Mouse (Mus musculus): ENCODE data around the gene Trarg1.
"Not testable (repeated sequence)": the region's sequence is repeated elsewhere in the genome, so short reads cannot be mapped to it uniquely, and the experiment has no call there.

Gene Trarg1

GRCm38 (mm10) chr11:76679508-76679907 is at the start of gene Trarg1:
Gene Trarg1, plus strand, starts transcription at chr11:76679808.
- not testable (repeated sequence) for DNase-seq (ENCODE audit: low read depth in 1 of 2, low spot score in 2 of 2)

- no peak for DNase-seq (ENCODE audit: low read depth in 1 of 2, low spot score in 2 of 2)
Observed at GRCm38 (mm10) chr11:76630023-76630422, 49.6 kb upstream of the Trarg1 start.

DNA sequence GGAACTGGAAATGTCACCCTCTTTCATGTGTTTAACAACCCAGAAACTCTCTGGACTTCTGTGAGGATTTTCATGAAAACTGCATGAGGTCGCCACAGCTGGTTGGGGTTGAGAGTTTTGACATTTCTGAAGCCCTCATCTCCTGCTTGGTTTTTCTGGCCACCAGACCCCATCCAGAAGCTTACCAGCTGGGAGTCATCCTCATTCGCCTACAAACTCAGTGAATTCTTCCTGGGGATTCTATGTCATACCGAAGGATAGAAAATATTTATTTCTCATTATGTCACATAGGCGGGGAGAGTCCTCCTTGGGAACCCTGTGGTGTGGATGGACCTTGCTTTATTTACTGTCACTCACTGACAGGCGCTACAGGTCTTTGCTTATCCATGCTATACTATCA is 49.1 kb upstream of the Trarg1 start:
- DNase-seq (ENCODE audit: low read depth in 1 of 2, low spot score in 2 of 2): no peak

DNA sequence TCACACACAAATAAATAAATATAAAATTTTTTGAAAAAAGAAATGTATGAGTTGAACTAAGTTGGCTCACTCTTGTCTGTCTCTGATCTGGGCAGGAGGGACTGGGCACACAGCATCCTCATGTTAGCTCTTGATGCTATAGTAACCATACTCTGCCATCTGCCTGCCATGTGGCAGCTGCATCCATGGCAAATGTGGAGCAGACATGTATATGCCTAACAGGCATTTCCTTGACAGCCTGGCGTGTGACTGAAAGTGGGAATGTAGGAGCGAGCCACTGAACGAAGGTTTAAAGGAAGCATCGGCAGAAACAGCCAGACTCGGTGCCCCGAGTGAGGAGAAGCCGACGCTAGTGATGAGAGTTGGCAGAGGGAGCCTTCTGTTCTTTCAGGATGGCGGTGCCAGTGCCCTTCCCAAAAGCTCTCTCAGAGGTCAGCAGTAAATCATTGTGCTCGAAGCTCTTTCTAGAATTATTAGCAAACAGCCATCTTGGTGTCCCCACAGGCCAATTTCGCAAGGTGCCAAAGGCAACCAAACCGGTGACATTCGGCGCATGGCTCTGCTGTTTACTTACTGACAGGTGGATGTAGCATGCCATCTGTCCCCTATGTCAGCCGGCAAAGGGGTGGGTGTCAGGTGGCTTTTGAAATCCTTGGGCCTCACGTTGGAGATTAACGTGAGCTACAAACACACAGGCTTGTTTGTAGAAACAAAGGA is 40.2 kb upstream of the Trarg1 start:
- DNase-seq (ENCODE audit: low read depth in 1 of 2, low spot score in 2 of 2): no peak

DNA sequence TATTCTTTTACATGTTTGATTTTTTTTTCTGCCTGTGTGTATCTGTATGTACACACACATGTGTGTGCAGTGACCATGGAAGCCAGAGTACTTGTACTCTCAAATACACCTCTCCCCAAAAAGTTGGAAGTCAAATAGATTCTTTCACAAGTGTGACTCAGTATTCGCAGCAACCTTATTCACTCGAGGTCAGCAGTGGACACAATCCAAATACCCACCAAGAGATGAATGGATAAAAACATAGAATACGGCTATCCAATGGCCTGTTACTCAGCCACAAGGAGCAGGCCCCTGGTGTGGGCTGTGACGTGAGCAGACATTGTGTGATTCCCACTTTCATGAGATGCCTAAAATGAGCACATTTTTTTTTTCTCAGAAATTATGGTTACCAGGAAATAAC is 39.4 kb upstream of the Trarg1 start:
- DNase-seq (ENCODE audit: low read depth in 1 of 2, low spot score in 2 of 2): no peak

DNA sequence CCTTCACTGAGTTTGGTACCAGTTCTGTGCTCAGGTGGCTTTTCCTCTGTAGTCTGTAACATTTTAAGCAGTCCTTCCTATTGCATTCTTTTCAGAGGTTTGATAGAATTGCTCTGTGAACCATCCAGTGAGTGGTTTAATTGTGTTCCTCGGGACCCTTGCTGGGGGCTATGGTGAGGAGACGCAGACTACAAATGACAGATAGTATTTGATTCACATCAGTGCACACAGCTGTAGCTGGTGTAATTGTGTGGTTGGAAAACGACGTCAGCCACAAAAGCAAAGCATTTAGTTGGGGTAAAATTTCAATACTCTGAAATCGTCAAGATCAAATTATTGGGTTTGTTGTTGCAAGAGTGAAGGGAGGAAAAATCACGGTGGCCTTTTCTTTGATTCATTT is 35.4 kb upstream of the Trarg1 start:
- no peak for DNase-seq (ENCODE audit: low read depth in 1 of 2, low spot score in 2 of 2)

DNA sequence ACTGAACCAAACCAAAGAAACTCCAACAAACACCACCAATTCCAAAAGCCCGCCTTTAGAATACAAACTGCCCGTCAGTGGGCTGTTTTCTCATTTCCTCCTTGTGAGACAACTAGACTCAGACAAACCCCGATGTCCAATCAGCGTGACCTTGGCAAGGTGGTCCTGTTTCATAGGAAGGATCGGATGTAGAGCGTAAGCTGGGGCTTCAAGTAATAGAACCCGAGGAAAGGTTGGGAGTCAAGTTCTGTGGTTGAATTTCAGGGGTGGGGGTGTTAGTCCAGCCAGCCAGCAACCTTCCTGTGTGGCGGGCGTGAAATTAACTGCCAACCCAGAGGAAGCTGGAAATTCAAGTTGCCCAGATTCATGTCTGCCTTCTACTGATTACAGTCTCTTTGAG is 34.6 kb upstream of the Trarg1 start:
- no peak for DNase-seq (ENCODE audit: low read depth in 1 of 2, low spot score in 2 of 2)

- DNase-seq (ENCODE audit: low read depth in 1 of 2, low spot score in 2 of 2): peak in 1 of 2 experiments; percentile 79
Observed at GRCm38 (mm10) chr11:76645955-76646354, 33.7 kb upstream of the Trarg1 start.

- DNase-seq (ENCODE audit: low read depth in 1 of 2, low spot score in 2 of 2): no peak
Observed at GRCm38 (mm10) chr11:76647062-76647461, 32.5 kb upstream of the Trarg1 start.

DNA sequence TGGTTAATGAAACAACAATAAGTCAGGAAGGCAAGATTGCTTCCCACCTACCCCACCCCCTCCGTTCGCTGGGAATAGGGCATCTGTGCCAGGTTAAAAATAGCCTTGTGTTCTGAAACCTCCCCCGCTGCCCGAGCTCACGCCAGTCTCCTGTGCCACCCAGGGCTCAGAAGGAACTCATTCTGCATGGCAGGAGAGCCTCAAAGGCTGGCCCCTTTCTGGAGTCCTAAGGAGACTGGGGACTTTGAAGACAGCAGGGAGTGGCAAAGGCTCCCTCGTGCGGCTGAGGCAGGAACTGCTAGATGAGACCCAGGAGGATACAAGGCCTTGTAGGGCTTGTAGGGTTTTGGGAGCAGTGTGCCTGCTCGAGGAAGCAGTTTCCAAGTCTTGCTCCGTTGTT is 32.1 kb upstream of the Trarg1 start:
- DNase-seq (ENCODE audit: low read depth in 1 of 2, low spot score in 2 of 2): peak in 1 of 2 experiments; percentile 62

- no peak for DNase-seq (ENCODE audit: low read depth in 1 of 2, low spot score in 2 of 2)
Observed at GRCm38 (mm10) chr11:76650862-76651560, 28.6 kb upstream of the Trarg1 start.

- no peak for DNase-seq (ENCODE audit: low read depth in 1 of 2, low spot score in 2 of 2)
Observed at GRCm38 (mm10) chr11:76652838-76653334, 26.7 kb upstream of the Trarg1 start.

- DNase-seq (ENCODE audit: low read depth in 1 of 2, low spot score in 2 of 2): no peak
Observed at GRCm38 (mm10) chr11:76655106-76655505, 24.5 kb upstream of the Trarg1 start.

DNA sequence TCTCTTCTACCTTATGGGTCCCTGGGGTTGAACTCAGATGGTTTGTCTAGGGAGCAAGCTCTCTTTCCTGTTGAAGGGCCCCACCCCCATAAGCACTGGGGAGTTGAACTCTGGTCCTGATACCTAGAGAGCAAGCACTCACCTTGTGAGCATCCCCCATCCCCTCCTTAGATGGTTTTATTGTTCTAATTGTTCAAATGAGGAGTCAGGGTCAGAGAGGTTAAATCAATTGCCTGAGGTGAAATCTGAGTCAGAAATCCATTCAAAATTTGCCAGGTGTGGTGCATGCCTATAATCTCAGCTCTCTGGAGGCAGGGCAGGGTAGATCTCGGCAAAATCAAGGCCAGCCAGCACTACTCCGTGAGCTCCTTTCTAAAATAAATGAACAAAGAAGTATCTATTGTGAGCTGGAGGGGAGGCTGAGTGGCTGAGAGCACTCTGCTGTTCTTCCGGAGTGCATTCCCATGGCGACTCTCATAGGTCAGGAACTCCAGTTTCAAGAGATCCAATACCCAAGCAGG is 22.1 kb upstream of the Trarg1 start:
- no peak for DNase-seq (ENCODE audit: low read depth in 1 of 2, low spot score in 2 of 2)

- no peak for DNase-seq (ENCODE audit: low read depth in 1 of 2, low spot score in 2 of 2)
Observed at GRCm38 (mm10) chr11:76659138-76659930, 20.3 kb upstream of the Trarg1 start.

DNA sequence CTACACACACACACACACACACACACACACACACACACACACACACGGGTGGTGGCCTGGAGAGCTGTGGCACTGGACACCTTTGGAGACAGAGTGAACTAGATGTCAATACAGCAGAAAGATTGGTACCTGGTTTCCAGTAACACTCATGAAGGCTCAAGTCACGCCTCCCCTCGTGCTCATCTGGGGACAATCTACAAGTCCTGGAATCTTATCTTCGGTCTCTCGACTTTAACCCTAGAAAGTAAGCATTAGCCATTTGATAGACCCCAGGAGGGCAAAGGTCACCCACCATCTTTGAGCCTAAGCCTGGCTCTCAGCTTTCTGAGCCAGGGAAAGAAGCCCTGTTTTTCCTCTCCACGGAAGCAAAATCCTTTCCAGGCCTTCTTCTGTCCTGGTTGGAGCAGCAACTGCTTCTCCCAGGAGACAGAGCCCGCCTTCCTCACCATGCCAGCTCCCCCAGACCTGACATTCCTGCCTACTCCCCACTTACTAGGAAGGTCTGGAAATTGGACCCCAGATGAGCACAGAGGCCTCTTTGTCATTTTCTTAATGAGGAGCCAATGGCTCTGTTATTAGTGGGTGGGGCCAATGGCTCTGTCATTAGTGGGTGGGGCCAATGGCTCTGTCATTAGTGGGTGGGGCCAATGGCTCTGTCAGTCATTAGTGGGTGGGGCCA is 17.7 kb upstream of the Trarg1 start:
- no peak for DNase-seq (ENCODE audit: low read depth in 1 of 2, low spot score in 2 of 2)

DNA sequence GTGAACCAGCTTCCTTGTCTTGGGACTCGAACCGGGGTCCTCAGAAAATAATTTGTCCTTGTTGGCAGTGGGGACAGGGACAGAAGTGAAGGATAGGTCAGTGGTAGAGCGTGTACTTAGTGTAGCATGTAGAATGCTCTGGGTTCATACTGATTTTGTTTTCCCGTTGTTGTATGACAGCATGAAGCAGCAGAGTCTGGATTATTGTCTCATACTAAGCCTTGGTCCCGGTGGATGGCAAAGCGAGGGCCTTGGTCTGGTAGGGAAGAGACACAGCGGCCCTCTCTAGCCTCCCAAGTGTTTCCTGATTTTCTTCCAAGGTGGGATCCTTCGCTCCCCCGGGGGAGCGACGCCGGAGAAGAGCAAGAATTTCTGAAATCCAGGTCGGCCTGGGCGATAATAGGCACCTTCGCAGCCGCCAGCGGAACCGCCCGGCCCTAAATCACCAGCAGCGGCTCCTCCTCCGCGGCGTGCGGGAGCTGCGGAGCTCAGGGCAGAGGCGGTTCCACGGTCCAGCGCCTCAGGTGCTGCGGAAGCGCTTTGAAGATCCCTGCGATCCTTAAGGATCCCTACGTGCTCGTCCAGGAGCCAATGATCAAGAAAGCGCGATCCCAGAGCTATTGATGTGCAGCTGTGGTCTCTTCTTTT is 13.5 kb upstream of the Trarg1 start:
- no peak for DNase-seq (ENCODE audit: low read depth in 1 of 2, low spot score in 2 of 2)

GRCm38 (mm10) chr11:76667807-76668206 is 11.8 kb upstream of the Trarg1 start:
- DNase-seq (ENCODE audit: low read depth in 1 of 2, low spot score in 2 of 2): no peak

GRCm38 (mm10) chr11:76671871-76672475 is 7.6 kb upstream of the Trarg1 start, which contains the start of gene Bhlha9:
Gene Bhlha9, plus strand, starts transcription at chr11:76672470.
- DNase-seq (ENCODE audit: low read depth in 1 of 2, low spot score in 2 of 2): no peak
